Mouse (Mus musculus) stomach, embryonic 16.5 days (tissue): Measurements from ENCODE around the gene Rtkn. TPM values are rescaled to one million over a fixed set of nuclear protein-coding genes. Genes with fewer than 3 reads are reported as not detected.
A peak's percentile ranks its signal among the peaks of the same experiment; 100 is the strongest.

Experiments
- ATAC-seq: fragments of 200-750 bp; cut with Nextera tagmentation; 2 replicates; pipeline ENCODE4 v1.8.0; 2017; ENCODE audit warnings: moderate number of reproducible peaks, moderate TSS enrichment; ENCODE audit not compliant: insufficient read depth, low FRiP score
- H3K27ac ChIP-seq: fragments of 300-500 bp; sonication (generic); 2 replicates; pipeline ENCODE4 v1.5.1; 2014; ENCODE audit warnings: low read length
- H3K27me3 ChIP-seq: fragments of 300-500 bp; sonication (generic); 2 replicates; pipeline ENCODE4 v1.6.1; 2014; ENCODE audit warnings: low read length, control low read depth, mixed read lengths; ENCODE audit not compliant: control insufficient read depth, insufficient read depth
- H3K36me3 ChIP-seq: fragments of 300-500 bp; sonication (generic); 2 replicates; pipeline ENCODE4 v1.6.1; 2014; ENCODE audit warnings: low read length; ENCODE audit not compliant: control insufficient read depth, insufficient read depth
- H3K4me1 ChIP-seq: fragments of 300-500 bp; sonication (generic); 2 replicates; pipeline ENCODE4 v1.6.1; 2014; ENCODE audit warnings: low read length, control low read depth, mixed read lengths; ENCODE audit not compliant: control insufficient read depth, insufficient read depth
- H3K4me2 ChIP-seq: fragments of 300-500 bp; sonication (generic); 2 replicates; pipeline ENCODE4 v1.6.1; 2014; ENCODE audit warnings: low read depth, low read length, mixed read lengths
- H3K4me3 ChIP-seq: fragments of 300-500 bp; sonication (generic); replicated peaks from 2 replicates; pipeline ENCODE4 v1.5.1; 2014; ENCODE audit warnings: mild to moderate bottlenecking, low read length
- H3K9ac ChIP-seq: fragments of 300-500 bp; sonication (generic); 2 replicates; pipeline ENCODE4 v1.6.1; 2014; ENCODE audit warnings: low read length
- H3K9me3 ChIP-seq: fragments of 300-500 bp; sonication (generic); replicated peaks from 2 replicates; pipeline ENCODE4 v1.6.1; 2016; ENCODE audit warnings: low read length, control low read depth; ENCODE audit not compliant: control insufficient read depth
- WGBS: fragments of 180-500 bp; shearing (Covaris S2); extraction: QIAGEN DNeasy Blood & Tissue Kit; methylation state at CpG from one replicate; pipeline ENCODE4 v1.1.7; 2014; 5-methylcytosine and 5-hydroxymethylcytosine counted together
- microRNA counts: library from miRNA; unstranded; fragments of <30 nt; microRNA quantifications from one replicate; lab custom pipeline; 2016
- microRNA-seq: library from miRNA; unstranded; fragments of <30 nt; microRNA quantifications from one replicate; pipeline ENCODE4, GENCODE M21; 2016
- polyA plus RNA-seq: library from polyadenylated mRNA; unstranded; fragments of >200 nt; fragmentation: Nextera tagmentation; extraction: Ambion mirVana; gene quantifications from 2 replicates; pipeline ENCODE4 v1.2.1, GENCODE M21; 2015

The Rtkn gene
- polyA plus RNA-seq, 1 experiment from 2014 or later = 39.7 TPM

DNA sequence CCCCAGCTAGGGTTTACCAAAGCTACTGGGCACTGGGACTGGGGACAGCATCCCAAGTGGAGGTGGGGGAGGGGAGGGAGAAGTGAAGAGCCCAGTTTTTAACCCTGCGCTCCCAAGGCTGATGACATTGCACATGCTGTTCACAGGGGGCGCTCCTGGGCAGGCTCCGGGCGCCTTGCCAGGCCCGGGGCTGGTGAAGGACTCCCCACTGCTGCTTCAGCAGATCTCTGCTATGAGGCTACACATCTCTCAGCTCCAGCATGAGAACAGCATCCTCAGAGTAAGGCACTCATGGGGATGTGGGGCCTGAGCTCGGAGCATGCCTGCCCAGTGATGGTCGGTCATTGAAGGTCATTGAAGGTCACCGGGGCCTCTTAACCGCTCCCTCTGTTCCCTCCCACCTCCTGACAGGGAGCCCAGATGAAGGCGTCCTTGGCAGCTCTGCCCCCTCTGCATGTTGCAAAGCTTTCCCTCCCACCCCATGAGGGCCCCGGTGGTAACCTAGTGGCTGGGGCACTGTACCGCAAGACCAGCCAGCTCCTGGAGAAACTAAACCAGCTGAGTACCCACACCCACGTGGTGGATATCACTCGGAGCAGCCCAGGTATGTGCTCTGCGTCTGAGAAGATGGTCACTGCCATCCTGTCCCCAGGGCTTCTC is 62.2 kb downstream of the Rtkn start:
- 57% methylated on average over 15 of the region's 15 CpGs for WGBS
- H3K36me3 ChIP-seq = peaks cover 30% of the 10 kb centered on the region
- no peak for ATAC-seq

More for the DNA sequence above, 62.2 kb downstream of the Rtkn start:
- Histone ChIP-seq H3K9me3 (no peaks in the 10 kb centered on the region), H3K9ac (no peak overlapping the region), H3K4me1 (no peaks in the 10 kb centered on the region), H3K27me3 (no peaks in the 10 kb centered on the region), H3K27ac (no peak overlapping the region), H3K4me3 (no peak overlapping the region), H3K4me2 (no peak overlapping the region)

MicroRNA genes within 50 kb of the gene (microRNA counts, 519-probe panel; counts per million panel counts)
- 1,655 counts per million, percentile 25 among the panel's probes with 10 or more counts for microRNA mmu-miR-3470a+mmu-miR-3470b (lab: Ali Mortazavi, UCI)

Small RNA genes lying within 50 kb of the gene (microRNA-seq; reads per million reads assigned to microRNA genes)
- gene Mir3470a = not detected

Other genes with a start within 250 kb of the Rtkn start
- gene Sema4f, start 195.7 kb upstream of the Rtkn start, polyA plus RNA-seq = 1.4 and 1.5 TPM in 2 replicates
- gene M1ap, start 188.6 kb upstream of the Rtkn start, polyA plus RNA-seq = 0.26 and 1.0 TPM in 2 replicates
- 10.5 and 11.3 TPM in 2 replicates for gene Dok1, start 102.0 kb upstream of the Rtkn start, polyA plus RNA-seq
- 19.4 and 19.5 TPM in 2 replicates for gene Loxl3, start 101.3 kb upstream of the Rtkn start, polyA plus RNA-seq
- 228 and 235 TPM in 2 replicates for gene Aup1, start 80.9 kb upstream of the Rtkn start, polyA plus RNA-seq
- gene Htra2, start 80.2 kb upstream of the Rtkn start, polyA plus RNA-seq = 66.5 and 72.3 TPM in 2 replicates
- 6.0 and 6.4 TPM in 2 replicates for gene Dqx1, start 77.6 kb upstream of the Rtkn start, polyA plus RNA-seq
- 1.8 and 3.4 TPM in 2 replicates for gene Tlx2, start 65.2 kb upstream of the Rtkn start, polyA plus RNA-seq
- 25.1 and 28.8 TPM in 2 replicates for gene Pcgf1, start 57.6 kb upstream of the Rtkn start, polyA plus RNA-seq
- 0.58 and 0.65 TPM in 2 replicates for gene Lbx2, start 49.1 kb upstream of the Rtkn start, polyA plus RNA-seq
- 1.2 and 1.5 TPM in 2 replicates for gene Ccdc142, start 33.9 kb upstream of the Rtkn start, polyA plus RNA-seq
- gene Gm42688, start 33.8 kb upstream of the Rtkn start, polyA plus RNA-seq = 1.8 TPM in 2 replicates
- 115 and 123 TPM in 2 replicates for gene Mrpl53, start 26.4 kb upstream of the Rtkn start, polyA plus RNA-seq
- 8.3 TPM in 2 replicates for gene Mogs, start 20.0 kb upstream of the Rtkn start, polyA plus RNA-seq
- gene Wbp1, start 13.9 kb upstream of the Rtkn start, polyA plus RNA-seq = 87.9 and 93.8 TPM in 2 replicates
- gene Ino80b, start 10.0 kb upstream of the Rtkn start, polyA plus RNA-seq = 7.9 and 8.4 TPM in 2 replicates
- 4.1 and 5.0 TPM in 2 replicates for gene Wdr54, start 20.9 kb downstream of the Rtkn start, polyA plus RNA-seq
- gene 1700003E16Rik, start 20.9 kb downstream of the Rtkn start, polyA plus RNA-seq = 2.1 and 2.2 TPM in 2 replicates
- gene Dctn1, start 30.5 kb downstream of the Rtkn start, polyA plus RNA-seq = 73.7 and 74.1 TPM in 2 replicates
- gene Slc4a5, start 84.4 kb downstream of the Rtkn start, polyA plus RNA-seq = 0.30 and 0.60 TPM in 2 replicates
- 29.6 and 35.2 TPM in 2 replicates for gene Mthfd2, start 190.4 kb downstream of the Rtkn start, polyA plus RNA-seq
- 67.6 and 67.9 TPM in 2 replicates for gene Mob1a, start 190.6 kb downstream of the Rtkn start, polyA plus RNA-seq
- gene Bola3, start 213.7 kb downstream of the Rtkn start, polyA plus RNA-seq = 121 and 145 TPM in 2 replicates